Mouse (Mus musculus): Measurements from ENCODE around the gene Dlg5. TPM values are rescaled to one million over a fixed set of nuclear protein-coding genes. Genes with fewer than 3 reads are reported as not detected.
A peak's percentile ranks its signal among the peaks of the same experiment; 100 is the strongest.

The Dlg5 gene
- polyA plus RNA-seq, 1 experiment from 2014 or later, result 18.4 TPM

- Histone ChIP-seq H3K4me2 (ENCODE audit: low read length) (no peak overlapping the region), H3K27me3 (replicated peaks; ENCODE audit: control insufficient read depth, insufficient read depth, low read length) (no peaks in the 10 kb centered on the region), H3K9ac (ENCODE audit: low read depth, low read length) (no peak overlapping the region), H3K4me1 (ENCODE audit: control insufficient read depth, insufficient read depth, low read depth, low read length) (peaks cover 29% of the 10 kb centered on the region), H3K27ac (ENCODE audit: low read depth, low read length) (no peak overlapping the region), H3K4me3 (ENCODE audit: low read length) (no peak overlapping the region), H3K36me3 (ENCODE audit: control insufficient read depth, insufficient read depth, low read length) (no peaks in the 10 kb centered on the region), H3K9me3 (ENCODE audit: control insufficient read depth, low read length) (no peaks in the 10 kb centered on the region)
- 0 out of 2 replicates have a peak, but pooled peaks have one; percentile 5 for ATAC-seq
- 71% methylated on average over 12 of the region's 12 CpGs for WGBS
These were observed 38.9 kb downstream of the Dlg5 start for GRCm38 (mm10) chr14:24206736-24207359.

GRCm38 (mm10) chr14:24206314-24206713 lies 39.4 kb downstream of the Dlg5 start:
- Histone ChIP-seq H3K4me3 (ENCODE audit: low read length) (no peak overlapping the region), H3K9me3 (ENCODE audit: control insufficient read depth, low read length) (no peaks in the 10 kb centered on the region), H3K9ac (ENCODE audit: low read depth, low read length) (no peak overlapping the region), H3K4me2 (ENCODE audit: low read length) (no peak overlapping the region), H3K4me1 (ENCODE audit: control insufficient read depth, insufficient read depth, low read depth, low read length) (peaks cover 29% of the 10 kb centered on the region), H3K27me3 (replicated peaks; ENCODE audit: control insufficient read depth, insufficient read depth, low read length) (no peaks in the 10 kb centered on the region), H3K27ac (ENCODE audit: low read depth, low read length) (0 out of 2 replicates have a peak overlapping the region, but pooled peaks have one; percentile 41), H3K36me3 (ENCODE audit: control insufficient read depth, insufficient read depth, low read length) (no peaks in the 10 kb centered on the region)
- no peak for ATAC-seq
- 44% methylated on average over 5 of the region's 9 CpGs for WGBS

- no peak overlapping the region for H3K9ac ChIP-seq (ENCODE audit: low read depth, low read length)
- H3K4me1 ChIP-seq (ENCODE audit: control insufficient read depth, insufficient read depth, low read depth, low read length), result peaks cover 29% of the 10 kb centered on the region
- peak; percentile 59 for ATAC-seq
These were observed 40.3 kb downstream of the Dlg5 start for GRCm38 (mm10) chr14:24205281-24205871.

GRCm38 (mm10) chr14:24203210-24203609 lies 42.5 kb downstream of the Dlg5 start:
- ATAC-seq, result no peak
- H3K4me3 ChIP-seq (ENCODE audit: low read length), result no peak overlapping the region
- no peaks in the 10 kb centered on the region for H3K9me3 ChIP-seq (ENCODE audit: control insufficient read depth, low read length)
- H3K4me2 ChIP-seq (ENCODE audit: low read length), result no peak overlapping the region
- peaks cover 29% of the 10 kb centered on the region for H3K4me1 ChIP-seq (ENCODE audit: control insufficient read depth, insufficient read depth, low read depth, low read length)
- H3K9ac ChIP-seq (ENCODE audit: low read depth, low read length), result no peak overlapping the region
- no peaks in the 10 kb centered on the region for H3K36me3 ChIP-seq (ENCODE audit: control insufficient read depth, insufficient read depth, low read length)
- WGBS, result 88% methylated on average over 8 of the region's 8 CpGs
- H3K27ac ChIP-seq (ENCODE audit: low read depth, low read length), result no peak overlapping the region
- no peaks in the 10 kb centered on the region for H3K27me3 ChIP-seq (replicated peaks; ENCODE audit: control insufficient read depth, insufficient read depth, low read length)

More at GRCm38 (mm10) chr14:24205281-24205871, 40.3 kb downstream of the Dlg5 start:
- Histone ChIP-seq H3K27me3 (replicated peaks; ENCODE audit: control insufficient read depth, insufficient read depth, low read length) (no peaks in the 10 kb centered on the region), H3K4me3 (ENCODE audit: low read length) (no peak overlapping the region), H3K9me3 (ENCODE audit: control insufficient read depth, low read length) (no peaks in the 10 kb centered on the region), H3K36me3 (ENCODE audit: control insufficient read depth, insufficient read depth, low read length) (no peaks in the 10 kb centered on the region), H3K27ac (ENCODE audit: low read depth, low read length) (peak overlapping the region; percentile 41; the same call in 1 of the 2 replicates), H3K4me2 (ENCODE audit: low read length) (no peak overlapping the region)
- 7% methylated on average over 6 of the region's 6 CpGs for WGBS

- no peak overlapping the region for H3K4me2 ChIP-seq (ENCODE audit: low read length)
- no peak overlapping the region for H3K9ac ChIP-seq (ENCODE audit: low read depth, low read length)
- H3K9me3 ChIP-seq (ENCODE audit: control insufficient read depth, low read length), result no peaks in the 10 kb centered on the region
- H3K27me3 ChIP-seq (replicated peaks; ENCODE audit: control insufficient read depth, insufficient read depth, low read length), result no peaks in the 10 kb centered on the region
- H3K4me1 ChIP-seq (ENCODE audit: control insufficient read depth, insufficient read depth, low read depth, low read length), result peaks cover 17% of the 10 kb centered on the region
- no peak for ATAC-seq
- H3K4me3 ChIP-seq (ENCODE audit: low read length), result no peak overlapping the region
- H3K27ac ChIP-seq (ENCODE audit: low read depth, low read length), result no peak overlapping the region
- no peaks in the 10 kb centered on the region for H3K36me3 ChIP-seq (ENCODE audit: control insufficient read depth, insufficient read depth, low read length)
- WGBS, result 90% methylated on average over 2 of the region's 2 CpGs
These were observed 44.9 kb downstream of the Dlg5 start for GRCm38 (mm10) chr14:24200771-24201170.

GRCm38 (mm10) chr14:24199732-24200131 lies 46.0 kb downstream of the Dlg5 start:
- no peaks in the 10 kb centered on the region for H3K9me3 ChIP-seq (ENCODE audit: control insufficient read depth, low read length)
- H3K4me2 ChIP-seq (ENCODE audit: low read length), result no peak overlapping the region
- no peak overlapping the region for H3K27ac ChIP-seq (ENCODE audit: low read depth, low read length)
- H3K4me1 ChIP-seq (ENCODE audit: control insufficient read depth, insufficient read depth, low read depth, low read length), result peaks cover 8% of the 10 kb centered on the region; the same call in 1 of the 2 replicates
- no peak for ATAC-seq
- whole genome bisulfite sequencing, result 86% methylated on average over 6 of the region's 6 CpGs
- no peak overlapping the region for H3K9ac ChIP-seq (ENCODE audit: low read depth, low read length)
- H3K4me3 ChIP-seq (ENCODE audit: low read length), result no peak overlapping the region
- no peaks in the 10 kb centered on the region for H3K36me3 ChIP-seq (ENCODE audit: control insufficient read depth, insufficient read depth, low read length)
- no peaks in the 10 kb centered on the region for H3K27me3 ChIP-seq (replicated peaks; ENCODE audit: control insufficient read depth, insufficient read depth, low read length)

- Histone ChIP-seq H3K36me3 (ENCODE audit: control insufficient read depth, insufficient read depth, low read length) (no peaks in the 10 kb centered on the region), H3K27me3 (replicated peaks; ENCODE audit: control insufficient read depth, insufficient read depth, low read length) (no peaks in the 10 kb centered on the region), H3K4me2 (ENCODE audit: low read length) (no peak overlapping the region), H3K4me1 (ENCODE audit: control insufficient read depth, insufficient read depth, low read depth, low read length) (no peaks in the 10 kb centered on the region), H3K9ac (ENCODE audit: low read depth, low read length) (no peak overlapping the region), H3K4me3 (ENCODE audit: low read length) (no peak overlapping the region), H3K9me3 (ENCODE audit: control insufficient read depth, low read length) (no peaks in the 10 kb centered on the region), H3K27ac (ENCODE audit: low read depth, low read length) (no peak overlapping the region)
- ATAC-seq, result no peak
- 78% methylated on average over 5 of the region's 5 CpGs for WGBS
These were observed 47.9 kb downstream of the Dlg5 start for GRCm38 (mm10) chr14:24197865-24198264.

- H3K27ac ChIP-seq (ENCODE audit: low read depth, low read length), result no peak overlapping the region
- 81% methylated on average over 6 of the region's 6 CpGs for WGBS
- H3K4me1 ChIP-seq (ENCODE audit: control insufficient read depth, insufficient read depth, low read depth, low read length), result no peaks in the 10 kb centered on the region
These were observed 48.8 kb downstream of the Dlg5 start for GRCm38 (mm10) chr14:24196947-24197346.

GRCm38 (mm10) chr14:24190131-24190530 lies 55.6 kb downstream of the Dlg5 start:
- H3K9ac ChIP-seq (ENCODE audit: low read depth, low read length), result no peak overlapping the region
- ATAC-seq, result no peak
- H3K4me3 ChIP-seq (ENCODE audit: low read length), result no peak overlapping the region
- H3K4me2 ChIP-seq (ENCODE audit: low read length), result no peak overlapping the region
- 87% methylated on average over 13 of the region's 13 CpGs for WGBS
- H3K27me3 ChIP-seq (replicated peaks; ENCODE audit: control insufficient read depth, insufficient read depth, low read length), result no peaks in the 10 kb centered on the region
- no peaks in the 10 kb centered on the region; the same call in 1 of the 2 replicates for H3K36me3 ChIP-seq (ENCODE audit: control insufficient read depth, insufficient read depth, low read length)
- H3K27ac ChIP-seq (ENCODE audit: low read depth, low read length), result no peak overlapping the region
- H3K9me3 ChIP-seq (ENCODE audit: control insufficient read depth, low read length), result no peaks in the 10 kb centered on the region
- peaks cover 3% of the 10 kb centered on the region; the same call in 1 of the 2 replicates for H3K4me1 ChIP-seq (ENCODE audit: control insufficient read depth, insufficient read depth, low read depth, low read length)

More at GRCm38 (mm10) chr14:24196947-24197346, 48.8 kb downstream of the Dlg5 start:
- ATAC-seq, result no peak
- Histone ChIP-seq H3K36me3 (ENCODE audit: control insufficient read depth, insufficient read depth, low read length) (no peaks in the 10 kb centered on the region), H3K4me3 (ENCODE audit: low read length) (no peak overlapping the region), H3K4me2 (ENCODE audit: low read length) (no peak overlapping the region), H3K9me3 (ENCODE audit: control insufficient read depth, low read length) (no peaks in the 10 kb centered on the region), H3K27me3 (replicated peaks; ENCODE audit: control insufficient read depth, insufficient read depth, low read length) (no peaks in the 10 kb centered on the region), H3K9ac (ENCODE audit: low read depth, low read length) (no peak overlapping the region)
